Mouse (Mus musculus): ENCODE results near the gene Traf3ip1.

DNA sequence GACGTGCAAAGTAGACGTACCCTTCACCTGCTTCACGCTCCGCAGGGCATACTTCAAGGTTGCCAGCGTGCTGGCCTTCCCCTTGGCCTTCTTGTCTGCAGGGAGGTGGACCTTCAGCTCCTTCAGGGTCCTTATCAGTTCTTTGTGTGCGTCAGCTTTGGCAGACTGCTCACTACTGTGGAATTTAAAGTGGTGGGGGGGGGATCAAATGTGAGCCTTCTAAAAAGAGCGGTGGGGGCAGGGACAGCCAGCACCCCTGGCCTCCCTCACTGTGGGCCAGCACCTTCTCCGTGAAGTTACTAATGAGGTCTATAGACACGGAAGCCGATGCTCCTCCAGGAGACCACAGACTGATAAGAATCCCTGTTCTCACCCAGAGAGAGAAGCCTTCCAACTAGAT, 45.8 kb upstream of the Traf3ip1 start:
- no peak for TF ChIP-seq POLR2A (IDR thresholded peaks at IDR 0.05; ENCODE audit: borderline replicate concordance, insufficient read depth, low read length)
- TF ChIP-seq CTCF (IDR thresholded peaks at IDR 0.05; ENCODE audit: borderline replicate concordance, insufficient read depth, low read depth, low read length), result no peak
